Mouse (Mus musculus) kidney, postnatal 36 days (tissue): ENCODE measurements around the gene Fgfr2.
A peak's percentile ranks its signal among the peaks of the same experiment; 100 is the strongest.

ENCODE experiments used
- DNase-seq, 2 experiments: peaks; one replicate each; pipeline ENCODE4 v3.0.0; 2021 to 2022; ENCODE audit warnings: mixed read lengths in 2 of 2

Fgfr2 gene

DNA sequence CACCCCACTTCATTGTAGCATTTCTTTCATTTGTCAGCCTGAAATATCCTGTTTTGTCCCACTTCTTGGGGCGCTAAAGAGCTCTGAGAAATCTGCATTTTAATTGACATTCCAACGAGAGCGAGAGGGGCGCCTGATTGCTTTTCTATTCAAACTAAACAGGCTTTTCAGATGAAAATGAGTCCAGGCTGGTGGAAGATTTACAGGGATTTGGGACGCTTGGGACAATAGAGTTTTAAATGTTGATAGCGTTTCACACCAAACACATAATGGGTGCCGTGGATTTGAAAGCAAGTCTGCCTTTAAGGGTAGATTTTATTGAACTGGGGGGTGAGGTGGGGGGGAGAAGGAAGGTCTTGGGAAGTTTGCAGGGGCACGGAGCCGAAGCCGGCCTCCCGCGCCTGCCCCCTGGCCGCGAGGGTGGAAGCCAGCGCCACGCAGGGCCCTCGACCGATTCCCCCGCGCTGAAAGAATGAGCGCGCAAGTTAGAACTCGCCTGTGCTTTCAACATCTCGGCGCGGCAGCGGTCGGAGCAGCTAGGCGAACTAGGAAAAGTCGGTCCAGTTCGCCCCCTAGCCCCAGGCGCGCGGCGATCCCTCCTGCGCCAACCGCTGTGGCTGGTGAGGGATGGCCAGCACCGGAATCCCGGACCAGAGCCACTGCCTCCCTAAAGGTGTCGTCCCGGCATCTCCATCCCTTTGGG, 2858.4 kb downstream of the Fgfr2 start:
- DNase-seq: peak; percentile 56 to 72

DNA sequence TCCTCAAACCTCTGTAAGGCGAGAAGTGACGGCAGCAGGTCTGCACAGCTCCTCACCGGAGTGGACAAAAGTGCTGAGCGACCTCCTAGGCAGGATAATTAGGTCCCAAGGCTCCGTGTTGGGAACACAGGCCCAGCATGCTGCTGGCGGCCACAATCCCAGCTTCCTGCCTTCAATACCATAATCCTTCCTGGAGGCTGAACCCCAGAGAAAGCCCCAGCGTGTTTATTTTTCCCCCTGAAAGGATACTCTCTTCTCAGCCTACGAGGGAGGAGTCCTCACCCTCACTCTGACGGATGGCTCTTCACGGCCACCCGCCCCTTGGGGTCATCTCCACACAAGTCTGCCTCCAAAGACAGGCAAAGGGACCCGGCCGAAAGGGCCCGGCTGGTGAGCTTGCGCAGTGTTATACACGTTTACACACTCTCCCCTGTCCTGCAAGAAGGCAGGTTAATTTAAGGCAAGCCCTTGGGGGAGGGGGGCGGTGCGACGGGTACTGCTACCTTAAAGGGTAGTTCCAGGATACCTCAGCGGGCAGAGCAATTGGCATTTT, 2859.3 kb downstream of the Fgfr2 start:
- DNase-seq: peak in 1 of 2 experiments; percentile 33

DNA sequence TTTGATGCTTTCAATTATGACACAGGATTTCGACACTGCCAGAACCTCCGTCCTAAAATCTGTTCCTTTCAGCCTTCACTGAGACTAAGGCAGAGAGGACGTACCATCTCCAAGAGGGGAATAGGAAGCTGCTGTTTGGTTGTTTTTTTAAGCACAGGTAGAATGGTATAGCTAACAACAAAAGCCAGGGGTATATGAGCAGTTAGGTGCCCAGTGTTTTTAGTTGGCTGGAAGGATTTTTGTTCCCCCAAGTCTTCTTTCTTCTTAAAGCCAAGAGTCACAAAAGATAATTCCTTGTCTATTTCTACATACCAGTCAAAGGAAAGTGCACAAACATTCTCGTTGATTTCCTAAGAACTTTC, 2859.9 kb downstream of the Fgfr2 start:
- no peak for DNase-seq

DNA sequence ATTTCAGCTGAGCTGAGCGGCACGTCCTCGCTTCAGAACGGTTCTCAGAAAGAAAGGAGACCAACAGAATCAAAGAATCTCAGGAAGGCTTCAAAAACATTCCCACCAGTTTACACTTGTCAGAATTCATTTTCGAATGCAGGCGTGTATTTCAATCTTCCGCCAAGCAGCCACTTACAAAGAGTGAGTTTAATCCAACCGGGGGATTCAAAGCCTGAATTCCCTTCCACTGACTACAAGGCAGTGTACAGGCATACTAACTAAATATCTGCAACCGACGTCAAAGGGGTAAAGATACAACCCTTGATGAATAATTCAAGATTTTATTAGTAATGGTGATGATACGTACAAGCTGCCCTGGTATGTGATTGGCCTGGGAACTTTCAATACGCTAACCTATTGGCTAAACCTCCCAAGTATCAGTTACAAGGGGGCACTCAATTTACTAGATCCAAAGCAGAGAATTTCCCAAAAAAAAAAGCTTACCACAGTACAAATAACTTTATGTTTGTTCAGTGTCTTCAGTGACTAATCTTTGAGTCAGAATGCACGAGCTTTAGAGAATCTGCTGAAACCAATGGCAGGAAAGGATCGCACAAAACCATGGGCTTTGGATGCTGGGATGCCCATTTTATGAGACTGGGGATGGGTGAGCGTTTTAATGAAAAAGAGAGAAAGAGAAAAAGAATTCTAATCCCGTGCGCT, 2860.5 kb downstream of the Fgfr2 start:
- no peak for DNase-seq

DNA sequence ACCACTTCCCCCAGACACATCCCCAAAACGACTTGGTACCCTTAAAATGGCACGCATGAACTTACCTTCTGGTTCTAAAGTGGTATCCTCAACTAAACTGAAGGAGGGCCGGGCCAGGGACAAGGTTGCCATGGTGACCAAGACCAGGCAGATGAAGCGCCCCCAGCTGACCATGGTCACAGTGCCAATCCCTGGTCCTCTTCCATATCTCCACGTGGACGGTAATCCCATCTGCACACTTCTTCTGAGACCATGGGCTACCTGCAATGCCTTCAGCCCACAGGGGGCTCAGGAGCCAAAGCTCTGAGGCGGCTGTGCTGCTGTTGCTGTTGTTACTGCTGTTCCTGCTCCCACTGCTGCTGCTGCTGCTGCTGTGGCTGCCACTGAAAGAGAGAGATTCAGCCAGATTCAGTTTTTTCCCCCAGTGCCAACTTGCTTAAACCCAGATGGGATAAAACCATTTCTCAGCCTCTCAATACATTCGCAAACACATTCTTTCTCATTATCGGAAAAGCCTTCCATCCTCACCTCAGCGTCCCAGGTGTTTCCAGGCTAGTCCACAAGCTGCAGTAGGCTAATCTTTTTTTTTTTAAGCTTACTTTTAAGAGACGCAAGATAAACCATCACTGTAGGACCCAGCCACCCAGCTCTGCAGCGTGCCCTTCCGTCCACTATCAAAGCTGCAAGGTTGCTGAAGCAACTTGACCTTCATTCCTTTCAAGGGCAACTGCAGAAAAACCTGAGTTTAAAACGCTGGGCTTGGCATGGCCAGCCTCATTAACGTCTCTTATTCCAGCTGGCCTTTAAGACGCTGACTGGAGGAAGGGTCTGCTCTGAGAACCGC, 2861.2 kb downstream of the Fgfr2 start:
- DNase-seq: no peak

DNA sequence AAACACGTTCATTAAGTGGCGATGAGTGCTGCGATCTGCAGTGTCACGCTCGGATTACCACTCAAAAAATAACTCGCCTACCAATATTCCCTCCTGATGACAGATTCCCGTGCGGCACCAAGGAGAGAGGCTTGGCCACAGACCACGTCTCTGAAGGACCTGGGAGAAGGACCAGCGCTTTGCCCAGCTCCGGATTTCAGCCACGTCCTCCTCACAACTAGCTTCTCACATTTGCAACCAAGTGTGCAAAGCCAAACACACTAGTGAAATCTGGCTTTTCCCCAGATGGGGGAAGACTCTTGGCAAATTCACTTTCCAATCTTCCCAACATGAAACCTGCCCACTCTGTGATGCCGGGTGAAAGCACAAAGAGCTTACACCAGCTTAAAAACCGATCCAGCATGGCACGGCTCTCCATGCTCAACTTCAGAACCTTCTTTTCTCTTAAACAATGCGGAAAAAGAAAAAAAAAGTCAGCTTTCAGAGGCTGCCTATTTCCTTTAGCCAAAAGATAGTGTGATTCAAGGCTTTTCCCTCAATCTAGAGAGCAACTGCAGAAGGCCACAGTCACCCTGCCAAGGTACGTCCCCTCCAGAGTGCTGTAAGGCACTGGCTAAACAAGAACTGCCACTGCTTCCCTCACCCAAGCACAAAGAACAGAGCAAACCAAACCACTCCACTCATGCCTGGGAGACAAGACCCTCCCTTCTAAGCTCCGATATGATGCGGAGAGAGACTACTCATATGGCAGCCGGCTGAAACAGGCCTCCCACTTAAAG, 2862.1 kb downstream of the Fgfr2 start:
- DNase-seq: no peak

DNA sequence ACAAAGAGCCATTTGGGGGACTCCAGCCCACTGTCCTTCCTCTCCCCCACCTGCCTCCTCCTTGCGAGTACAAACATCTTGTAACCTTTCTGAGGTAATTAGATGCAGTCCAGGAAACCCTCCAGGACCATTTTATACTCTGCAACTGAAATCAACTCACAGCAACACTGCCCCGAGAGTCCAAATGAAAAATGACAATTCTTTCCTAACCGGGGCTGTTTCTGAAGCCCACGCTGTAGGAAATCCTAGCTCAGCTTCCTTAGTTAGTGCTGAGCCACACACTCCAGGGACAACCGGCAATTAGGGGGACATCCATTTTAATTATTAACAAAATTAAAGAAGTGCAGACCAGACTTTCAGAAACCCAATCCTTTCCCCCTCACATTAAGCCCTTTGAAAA, 2863.1 kb downstream of the Fgfr2 start:
- no peak for DNase-seq

DNA sequence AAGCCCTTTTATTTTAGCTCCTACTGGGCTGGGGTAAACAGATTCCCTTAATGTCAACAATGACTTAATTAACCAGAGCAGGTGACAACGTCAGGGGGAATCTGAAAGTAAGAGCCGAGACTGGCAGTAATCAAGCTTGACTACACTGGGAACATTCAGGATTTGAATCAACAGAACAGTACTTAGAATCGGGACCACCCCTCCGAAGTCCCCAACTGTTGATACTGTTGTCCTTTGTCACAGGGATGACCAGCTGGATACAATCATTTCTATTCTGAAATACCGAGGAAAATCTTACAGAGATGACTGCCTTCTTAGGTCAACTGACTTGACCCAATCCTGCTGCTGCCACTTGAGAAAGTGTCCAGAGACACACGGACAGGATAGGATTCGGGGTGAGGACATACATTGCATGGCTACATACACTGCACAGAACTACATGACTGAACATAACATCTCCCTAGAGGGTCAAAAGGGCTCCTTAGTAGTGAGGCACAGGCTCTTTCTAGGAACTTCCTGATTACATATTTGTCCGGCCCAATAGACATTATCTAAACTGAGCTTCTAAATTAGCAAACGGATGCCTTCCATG, 2864.3 kb downstream of the Fgfr2 start:
- no peak for DNase-seq

DNA sequence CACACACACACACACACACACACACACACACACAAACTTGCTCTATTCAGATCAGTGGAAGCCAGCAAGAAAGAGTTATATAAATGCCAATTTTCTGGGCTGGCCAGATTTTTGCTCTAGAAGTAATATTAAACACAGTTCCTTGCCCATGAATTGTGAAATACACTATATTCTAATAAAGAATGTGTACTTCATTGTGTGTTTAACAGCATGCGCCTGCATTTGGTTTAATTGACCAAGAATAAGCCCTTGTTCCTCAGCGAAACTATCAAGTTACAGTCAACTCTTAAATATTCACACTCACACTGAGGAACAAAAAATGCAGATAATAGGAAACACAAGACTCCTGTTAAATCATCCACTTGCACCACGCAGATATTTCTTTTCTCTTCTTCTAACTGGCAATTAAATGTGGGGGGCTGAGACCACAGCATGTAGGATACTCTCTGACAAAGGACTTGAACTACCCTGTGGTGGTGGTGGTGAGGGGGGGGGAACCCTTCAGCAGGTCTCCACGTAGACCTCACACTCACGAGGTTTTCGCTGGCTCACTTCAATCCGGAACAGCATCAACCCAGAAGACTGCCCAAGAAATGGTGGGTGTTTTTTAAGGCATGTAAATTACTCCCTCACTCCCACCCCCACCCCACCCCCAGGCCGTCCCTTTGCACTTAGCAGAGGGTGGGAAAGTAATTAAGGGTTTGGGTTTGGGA, 2865.0 kb downstream of the Fgfr2 start:
- no peak for DNase-seq

DNA sequence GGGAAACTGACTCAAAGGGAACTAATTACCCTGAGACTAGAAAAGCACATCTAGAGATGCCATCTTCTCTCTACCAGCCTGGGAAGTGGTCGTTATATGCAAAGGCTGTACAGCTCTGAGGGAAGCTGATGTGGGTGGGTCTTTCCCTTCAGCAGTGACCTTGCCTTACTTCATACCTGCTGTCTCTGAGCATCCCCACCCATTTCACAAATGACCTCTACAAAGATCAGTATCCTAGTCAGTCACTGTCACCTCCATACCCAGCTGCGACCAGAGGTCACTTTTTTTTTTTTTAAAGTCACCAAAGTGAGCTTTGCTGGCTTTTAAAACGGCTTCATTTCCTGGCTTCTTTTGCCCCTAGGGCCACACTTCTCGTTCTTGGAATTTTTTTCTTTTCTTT, 2869.9 kb downstream of the Fgfr2 start:
- DNase-seq: no peak

DNA sequence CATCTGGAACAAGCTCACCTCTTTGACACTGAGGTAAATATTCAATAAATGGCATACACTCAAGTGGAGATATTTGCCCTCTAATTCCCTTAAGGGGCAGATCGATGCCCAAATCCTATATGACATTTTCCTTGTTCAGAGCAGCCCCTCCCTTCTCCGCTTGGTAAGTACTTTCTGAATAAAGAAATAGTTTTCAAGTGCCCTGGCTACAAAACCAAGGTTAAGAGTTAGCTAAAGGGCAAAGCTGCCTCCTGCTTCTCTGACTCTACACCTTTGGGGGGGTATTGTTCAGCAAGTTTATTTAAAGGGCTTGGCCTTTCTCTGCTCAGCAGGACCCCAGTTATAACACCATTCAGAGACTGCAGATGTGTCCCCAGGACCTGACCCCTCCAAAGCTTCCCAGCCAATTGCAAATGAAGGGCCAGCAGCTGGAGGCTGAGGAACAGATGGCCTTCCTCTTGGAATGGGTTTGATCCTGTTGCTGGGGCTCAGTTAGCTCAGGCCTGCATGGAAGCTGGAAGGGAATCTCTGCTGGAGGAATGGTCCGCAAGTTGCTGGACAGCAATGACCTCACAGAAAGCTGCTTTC, 2871.1 kb downstream of the Fgfr2 start:
- DNase-seq: no peak

DNA sequence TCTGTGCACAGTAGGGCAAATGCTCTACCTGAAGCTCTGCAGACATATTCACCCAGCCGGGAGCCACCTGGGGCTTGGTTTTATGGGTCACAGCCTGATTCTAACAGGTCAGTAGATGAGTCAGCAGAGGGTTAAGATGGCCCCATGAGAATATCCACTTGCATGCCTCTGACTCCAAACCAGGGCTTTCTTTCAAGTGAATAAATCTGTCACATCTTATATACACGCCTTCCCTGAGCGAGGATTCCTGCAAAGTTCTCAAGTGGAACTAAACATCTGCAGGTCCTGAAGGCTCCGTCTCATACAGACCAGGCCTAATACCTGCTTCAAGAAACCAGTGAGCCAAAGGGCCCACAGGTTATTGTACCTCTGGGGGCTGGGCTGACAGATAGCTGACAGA, 2872.2 kb downstream of the Fgfr2 start:
- no peak for DNase-seq

DNA sequence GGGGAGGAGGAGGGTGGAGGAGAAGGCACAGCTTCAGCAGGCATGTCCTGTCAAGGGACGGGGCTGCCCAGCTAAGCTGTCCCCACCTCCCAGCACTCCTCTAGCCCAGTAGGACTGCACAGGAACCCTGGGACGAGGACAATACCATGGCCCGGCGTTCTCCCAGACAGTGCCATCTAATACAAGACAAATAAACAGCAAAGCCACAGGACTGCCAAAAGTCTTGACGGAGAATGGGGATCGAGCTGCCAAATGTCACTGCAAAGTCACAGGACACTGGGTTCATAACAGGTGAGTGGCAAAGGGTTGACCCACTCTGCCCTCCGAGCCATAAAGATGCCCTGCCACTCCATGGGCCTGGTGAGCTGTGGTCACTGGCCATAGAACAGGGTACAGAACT, 2874.7 kb downstream of the Fgfr2 start:
- DNase-seq: no peak

DNA sequence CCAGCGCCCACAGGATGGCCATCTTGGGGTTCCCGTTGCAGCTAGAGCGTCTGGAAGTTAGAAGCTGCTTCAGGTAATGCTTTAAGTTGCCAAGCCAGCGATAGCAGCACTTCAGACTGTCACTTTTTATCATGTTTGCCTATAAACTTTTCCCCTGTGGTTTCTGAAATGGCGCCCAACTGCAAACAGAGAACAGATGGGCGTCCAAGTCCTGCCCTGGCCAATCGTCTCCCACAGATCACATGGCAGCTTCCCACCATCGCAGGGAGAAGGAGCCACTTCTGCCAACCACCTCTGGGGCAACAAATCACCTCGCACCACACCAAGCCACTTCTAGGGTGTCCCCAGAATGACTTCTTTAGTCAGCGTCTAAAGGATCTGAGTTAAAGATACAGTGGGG, 2875.3 kb downstream of the Fgfr2 start:
- no peak for DNase-seq

DNA sequence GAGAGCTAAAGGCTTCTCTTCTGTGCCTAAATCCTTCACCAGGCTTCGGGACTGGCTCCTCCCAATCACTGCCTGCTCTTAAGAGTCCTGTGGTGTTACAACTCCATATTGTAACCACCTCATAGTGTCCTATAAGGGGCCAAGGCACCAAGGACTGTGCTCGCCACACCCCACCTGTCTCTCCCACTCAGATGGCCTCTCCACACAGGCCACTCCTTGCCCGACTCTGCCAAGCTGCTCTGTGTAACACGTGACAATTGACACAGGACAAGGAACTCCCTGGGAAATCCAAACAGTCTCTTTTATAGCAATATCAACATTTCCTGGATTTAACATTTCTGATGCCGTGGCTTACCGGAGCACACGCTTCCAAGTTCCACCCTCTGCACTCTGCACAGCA, 2876.7 kb downstream of the Fgfr2 start:
- DNase-seq: no peak

DNA sequence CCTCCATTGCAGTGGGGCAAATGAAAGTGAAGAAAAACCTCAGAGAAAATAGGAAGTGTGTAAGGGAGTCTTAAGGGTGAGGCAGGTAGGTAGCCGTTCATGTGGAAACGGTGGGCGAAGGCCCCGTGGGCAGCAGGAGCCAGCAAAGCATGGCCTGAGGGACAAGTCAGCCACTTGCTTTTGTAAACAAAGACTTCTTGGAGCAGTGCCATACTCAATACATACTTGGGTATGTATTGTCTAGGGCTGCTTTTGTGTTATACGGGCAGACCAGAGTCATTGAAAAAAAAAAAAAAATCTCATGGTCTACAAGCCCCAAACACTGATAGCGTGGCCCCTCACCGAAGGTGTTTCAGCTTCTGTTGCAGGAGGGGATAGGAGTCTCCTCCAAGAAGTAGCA, 2878.6 kb downstream of the Fgfr2 start:
- DNase-seq: no peak

DNA sequence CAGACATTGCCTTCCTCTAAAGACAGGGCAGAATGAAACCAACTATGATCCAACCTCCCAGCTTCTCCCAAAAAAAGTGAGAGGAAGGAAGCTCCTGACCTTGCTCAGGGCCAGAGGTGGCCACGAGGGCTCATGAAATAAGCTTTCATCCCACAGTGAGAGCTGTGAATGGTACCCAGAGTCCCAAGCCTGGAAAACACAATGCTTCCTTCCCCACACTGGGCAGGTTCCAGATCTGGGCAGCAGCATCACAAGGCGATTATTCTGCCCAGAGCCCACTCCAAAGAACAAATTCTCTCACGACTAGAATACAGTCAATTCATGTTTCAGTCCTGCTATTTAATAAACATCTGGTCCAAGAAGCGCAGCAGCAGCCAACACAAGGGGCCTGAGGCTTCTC, 2879.3 kb downstream of the Fgfr2 start:
- no peak for DNase-seq

DNA sequence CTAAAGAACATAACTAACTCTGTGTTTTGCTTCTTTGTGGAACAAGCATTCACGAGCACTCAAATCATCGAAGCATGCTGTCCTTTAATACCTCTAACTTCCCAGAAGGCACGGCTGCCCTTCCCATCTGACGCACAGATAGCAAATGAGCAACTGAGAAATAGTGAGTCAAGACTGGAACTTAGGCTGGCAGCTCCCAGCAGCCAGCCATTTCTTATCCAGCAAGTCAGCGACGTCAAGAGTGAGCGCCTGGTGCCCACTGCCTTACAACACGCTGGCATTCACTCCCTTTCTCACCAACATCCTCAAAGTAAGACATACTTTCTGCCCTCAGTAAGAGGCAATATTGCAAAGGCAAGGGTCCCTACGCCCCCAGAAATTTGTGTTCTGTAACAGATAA, 2883.0 kb downstream of the Fgfr2 start:
- no peak for DNase-seq

DNA sequence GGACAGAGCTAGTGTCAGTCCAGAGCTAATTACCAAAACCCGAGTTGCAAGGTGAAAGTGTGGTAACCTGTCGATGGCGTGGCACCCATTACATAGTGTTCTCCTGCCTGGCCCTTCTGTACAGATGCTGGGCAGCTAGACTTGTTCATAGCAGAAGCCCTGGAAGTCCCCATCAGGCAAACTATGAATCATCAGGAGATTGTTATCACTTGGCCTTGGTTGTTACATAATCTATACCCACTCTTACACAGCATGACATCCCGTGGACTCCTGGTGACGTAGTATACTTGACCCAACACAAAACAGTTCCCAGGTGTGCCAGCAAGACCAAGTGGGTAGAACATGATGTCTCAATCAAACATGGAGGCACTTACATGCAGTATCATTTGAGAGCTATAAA, 2885.9 kb downstream of the Fgfr2 start:
- DNase-seq: no peak

DNA sequence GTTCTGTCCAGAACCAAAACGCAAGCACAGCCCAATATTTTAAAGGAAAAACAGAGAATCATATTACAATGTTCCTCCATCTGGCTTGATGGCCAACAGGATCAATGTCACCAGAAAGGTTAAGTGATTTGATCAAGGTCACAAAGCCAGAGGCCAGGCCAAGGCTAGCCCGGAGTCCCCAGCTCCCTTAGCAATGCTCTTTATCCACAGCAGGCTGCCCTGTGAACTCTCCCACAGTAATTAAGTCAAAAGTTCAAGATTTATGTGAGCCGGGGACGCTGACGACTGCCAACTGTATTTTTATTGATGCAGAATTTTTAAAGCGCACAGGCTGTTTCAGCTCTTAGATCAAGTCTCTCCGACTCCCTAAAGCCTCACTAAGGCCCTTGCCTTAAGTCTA, 2889.4 kb downstream of the Fgfr2 start:
- peak; percentile 45 to 60 for DNase-seq

DNA sequence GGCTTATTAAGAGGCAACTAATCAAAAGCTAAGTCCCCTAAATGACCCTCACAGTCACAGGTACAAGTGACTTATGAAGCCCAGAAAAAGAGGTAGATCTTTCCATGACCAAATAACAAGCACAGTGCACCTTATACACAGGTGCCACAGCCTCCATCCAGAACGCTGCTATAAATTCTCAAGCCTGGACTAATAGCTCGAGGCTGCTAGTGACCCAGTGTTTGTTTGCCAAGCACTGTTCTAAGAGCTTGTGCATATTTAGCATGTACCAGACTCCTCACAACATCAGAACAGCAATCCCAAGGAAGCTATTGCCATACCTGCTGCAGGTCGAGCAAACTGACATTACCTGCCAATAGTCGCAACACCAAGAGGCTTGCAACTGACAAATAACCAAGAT, 2893.1 kb downstream of the Fgfr2 start:
- DNase-seq: peak; percentile 20 to 48
